Mouse (Mus musculus) E14TG2a.4 (cell line): ENCODE measurements at regions not wholly inside any gene's neighbourhood (a gene's known extent, or its start where the extent isn't known, plus 50 kb on each side); places are given as distances from the start of the nearest gene placed in this dataset.

Source experiments
- CTCF ChIP-seq: conservative IDR thresholded peaks from 2 replicates; pipeline ENCODE4 v1.5.1; 2014; ENCODE audit warnings: low read length
- POU5F1 ChIP-seq: IDR thresholded peaks from 2 replicates; pipeline ENCODE4 v1.6.1; 2014; ENCODE audit warnings: low read length, borderline replicate concordance

DNA sequence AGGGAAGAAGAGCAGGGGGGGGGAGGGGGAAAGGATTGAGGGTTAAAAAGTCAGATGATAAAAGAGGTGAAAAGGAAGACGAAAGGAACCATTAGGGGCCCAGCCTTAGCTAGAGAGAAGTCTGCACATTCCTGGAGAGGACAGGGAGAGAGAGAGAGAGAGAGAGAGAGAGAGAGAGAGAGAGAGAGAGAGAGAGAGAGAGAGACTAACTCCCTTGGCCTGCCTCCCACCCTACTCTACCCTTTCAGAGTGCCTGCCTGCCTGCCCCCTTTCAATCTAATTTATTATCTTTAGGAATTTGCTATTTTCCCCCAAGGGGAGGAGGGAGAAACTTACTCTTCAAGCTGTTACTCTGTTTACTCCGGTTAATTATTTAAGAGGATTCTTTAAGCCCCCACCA lies 201.5 kb downstream of the Satb1 start:
- no peak for TF ChIP-seq CTCF
- no peak for TF ChIP-seq POU5F1
